Mouse (Mus musculus) hindbrain, embryonic 13.5 days (tissue): Measurements from ENCODE around the gene Gm45713. TPM values are rescaled to one million over a fixed set of nuclear protein-coding genes. Genes with fewer than 3 reads are reported as not detected.
"Not testable (repeated sequence)": the region's sequence is repeated elsewhere in the genome, so short reads cannot be mapped to it uniquely, and the experiment has no call there.

Source experiments
- ATAC-seq: fragments of 200-750 bp; cut with Nextera tagmentation; 2 replicates; pipeline ENCODE4 v1.8.0; 2017; ENCODE audit warnings: moderate TSS enrichment; ENCODE audit not compliant: low FRiP score
- H3K27ac ChIP-seq: fragments of 300-500 bp; sonication (generic); 2 replicates; pipeline ENCODE4 v1.5.1; 2015; ENCODE audit warnings: inconsistent platforms, mild to moderate bottlenecking, moderate library complexity
- H3K27me3 ChIP-seq: fragments of 300-500 bp; sonication (generic); 2 replicates; pipeline ENCODE4 v1.6.1; 2015; ENCODE audit warnings: mild to moderate bottlenecking, inconsistent platforms
- H3K36me3 ChIP-seq: fragments of 300-500 bp; sonication (generic); 2 replicates; pipeline ENCODE4 v1.6.1; 2015; ENCODE audit warnings: mild to moderate bottlenecking, inconsistent platforms
- H3K4me1 ChIP-seq: fragments of 300-500 bp; sonication (generic); replicated peaks from 2 replicates; pipeline ENCODE4 v1.6.1; 2015; ENCODE audit warnings: inconsistent platforms
- H3K4me2 ChIP-seq: fragments of 300-500 bp; sonication (generic); 2 replicates; pipeline ENCODE4 v1.6.1; 2015; ENCODE audit warnings: inconsistent platforms, mild to moderate bottlenecking, moderate library complexity
- H3K4me3 ChIP-seq: fragments of 300-500 bp; sonication (generic); 2 replicates; pipeline ENCODE4 v1.5.1; 2015; ENCODE audit warnings: mild to moderate bottlenecking, inconsistent platforms
- H3K9ac ChIP-seq: fragments of 300-500 bp; sonication (generic); 2 replicates; pipeline ENCODE4 v1.6.1; 2015; ENCODE audit warnings: mild to moderate bottlenecking, inconsistent platforms
- H3K9me3 ChIP-seq: fragments of 300-500 bp; sonication (generic); 2 replicates; pipeline ENCODE4 v1.6.1; 2016; ENCODE audit warnings: inconsistent platforms
- WGBS: fragments of 180-500 bp; shearing (Covaris S2); methylation state at CpG from one replicate; pipeline ENCODE4 v1.1.7; 2015; 5-methylcytosine and 5-hydroxymethylcytosine counted together
- polyA plus RNA-seq: library from polyadenylated mRNA; unstranded; fragments of >200 nt; fragmentation: Nextera tagmentation; extraction: Ambion mirVana; gene quantifications from 2 replicates; pipeline ENCODE4 v1.2.1, GENCODE M21; 2015

Gene Gm45713
- polyA plus RNA-seq, 1 experiment from 2014 or later, result 0.14 TPM

GRCm38 (mm10) chr7:45126147-45126843, 9.7 kb downstream of the Gm45713 start:
- peaks cover 63% of the 10 kb centered on the region for H3K4me1 ChIP-seq
- H3K9ac ChIP-seq, result peak overlapping the region; percentile 99
- H3K9me3 ChIP-seq, result no peaks in the 10 kb centered on the region
- WGBS, result 79% methylated on average over 17 of the region's 17 CpGs
- no peak for ATAC-seq
- H3K36me3 ChIP-seq, result peaks cover 44% of the 10 kb centered on the region
- no peaks in the 10 kb centered on the region for H3K27me3 ChIP-seq
- H3K27ac ChIP-seq, result peak overlapping the region; percentile 92
- H3K4me3 ChIP-seq, result peak overlapping the region; percentile 92; the same call in 1 of the 2 replicates
- peak overlapping the region; percentile 96 for H3K4me2 ChIP-seq

DNA sequence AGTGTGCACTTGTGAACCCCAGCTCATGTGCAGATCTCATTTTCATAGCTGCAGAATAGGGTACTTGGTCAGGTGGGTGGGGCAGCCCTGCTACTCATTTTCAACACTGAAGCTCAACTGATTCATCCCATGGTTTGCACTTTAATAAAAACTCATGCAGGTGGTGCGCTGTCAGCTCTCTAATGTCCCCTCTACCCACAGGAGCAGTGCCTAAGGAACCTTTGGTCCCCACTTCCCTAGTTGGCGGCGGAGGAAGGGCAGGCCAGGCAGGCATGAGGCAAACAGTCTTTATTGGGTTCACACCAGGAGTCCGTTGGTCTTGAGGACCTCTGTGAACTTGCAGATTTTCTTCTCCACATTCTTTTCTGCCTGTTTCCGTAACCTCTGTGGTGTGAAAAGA, 10.4 kb downstream of the Gm45713 start:
- H3K9ac ChIP-seq, H3K9me3 ChIP-seq, ATAC-seq, H3K27me3 ChIP-seq, H3K4me3 ChIP-seq: not testable (repeated sequence)
- H3K36me3 ChIP-seq, result peaks cover 50% of the 10 kb centered on the region
- peak overlapping the region; percentile 56; the same call in 1 of the 2 replicates for H3K4me2 ChIP-seq
- 68% methylated on average over 5 of the region's 5 CpGs for WGBS
- H3K4me1 ChIP-seq, result peaks cover 65% of the 10 kb centered on the region
- peak overlapping the region; percentile 92; the same call in 1 of the 2 replicates for H3K27ac ChIP-seq

GRCm38 (mm10) chr7:45125144-45125600, 10.9 kb downstream of the Gm45713 start:
- H3K4me2 ChIP-seq, result peak overlapping the region; percentile 56
- no peaks in the 10 kb centered on the region for H3K27me3 ChIP-seq
- peak overlapping the region; percentile 49; the same call in 1 of the 2 replicates for H3K9ac ChIP-seq
- WGBS, result 17% methylated on average over 7 of the region's 7 CpGs
- peaks cover 55% of the 10 kb centered on the region for H3K36me3 ChIP-seq
- peaks cover 65% of the 10 kb centered on the region for H3K4me1 ChIP-seq
- ATAC-seq, result no peak
- no peaks in the 10 kb centered on the region for H3K9me3 ChIP-seq
- peak overlapping the region; percentile 33; the same call in 1 of the 2 replicates for H3K4me3 ChIP-seq
- H3K27ac ChIP-seq, result peak overlapping the region; percentile 92

GRCm38 (mm10) chr7:45124224-45125143, 11.5 kb downstream of the Gm45713 start, which contains the start of gene Rps11:
Gene Rps11, minus strand, starts transcription at chr7:45124439.
- WGBS, result under 1% methylated on average over 59 of the region's 59 CpGs
- peak within 1 kb of the TSS; percentile 99 for H3K9ac ChIP-seq
- H3K27ac ChIP-seq, result peak within 1 kb of the TSS; percentile 92
- peaks cover 58% of the 10 kb centered on the region for H3K4me1 ChIP-seq
- no peaks in the 10 kb centered on the region for H3K9me3 ChIP-seq
- peaks cover 62% of the 10 kb centered on the region for H3K36me3 ChIP-seq
- peak within 1 kb of the TSS; percentile 94 for H3K4me2 ChIP-seq
- ATAC-seq, result peak; percentile 86
- peak within 1 kb of the TSS; percentile 94 for H3K4me3 ChIP-seq
- no peaks in the 10 kb centered on the region for H3K27me3 ChIP-seq

DNA sequence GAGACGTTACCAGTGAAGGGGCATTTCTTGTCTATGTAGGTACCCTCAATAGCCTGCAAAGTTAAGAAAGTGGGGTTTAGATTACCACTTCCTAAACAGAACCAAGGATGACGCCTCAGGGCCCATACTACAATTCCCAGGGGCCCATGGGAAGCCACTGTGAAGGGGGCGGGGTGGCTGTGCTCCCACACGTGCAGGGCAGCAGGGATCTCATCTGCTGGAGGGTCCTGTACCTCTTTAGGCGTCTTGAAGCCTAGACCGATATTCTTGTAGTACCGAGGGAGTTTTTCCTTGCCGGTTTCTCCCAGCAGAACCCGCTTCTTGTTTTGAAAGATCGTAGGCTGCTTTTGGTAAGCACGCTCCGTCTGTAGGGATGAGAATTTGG, 12.9 kb downstream of the Gm45713 start:
- H3K4me1 ChIP-seq, result peaks cover 56% of the 10 kb centered on the region
- peak overlapping the region; percentile 94 for H3K4me2 ChIP-seq
- peak overlapping the region; percentile 99 for H3K9ac ChIP-seq
- no peaks in the 10 kb centered on the region for H3K27me3 ChIP-seq
- 24% methylated on average over 12 of the region's 12 CpGs for WGBS
- H3K9me3 ChIP-seq, result no peaks in the 10 kb centered on the region
- ATAC-seq, result no peak
- H3K27ac ChIP-seq, result peak overlapping the region; percentile 92; the same call in 1 of the 2 replicates
- H3K4me3 ChIP-seq, result peak overlapping the region; percentile 94
- peaks cover 73% of the 10 kb centered on the region for H3K36me3 ChIP-seq

DNA sequence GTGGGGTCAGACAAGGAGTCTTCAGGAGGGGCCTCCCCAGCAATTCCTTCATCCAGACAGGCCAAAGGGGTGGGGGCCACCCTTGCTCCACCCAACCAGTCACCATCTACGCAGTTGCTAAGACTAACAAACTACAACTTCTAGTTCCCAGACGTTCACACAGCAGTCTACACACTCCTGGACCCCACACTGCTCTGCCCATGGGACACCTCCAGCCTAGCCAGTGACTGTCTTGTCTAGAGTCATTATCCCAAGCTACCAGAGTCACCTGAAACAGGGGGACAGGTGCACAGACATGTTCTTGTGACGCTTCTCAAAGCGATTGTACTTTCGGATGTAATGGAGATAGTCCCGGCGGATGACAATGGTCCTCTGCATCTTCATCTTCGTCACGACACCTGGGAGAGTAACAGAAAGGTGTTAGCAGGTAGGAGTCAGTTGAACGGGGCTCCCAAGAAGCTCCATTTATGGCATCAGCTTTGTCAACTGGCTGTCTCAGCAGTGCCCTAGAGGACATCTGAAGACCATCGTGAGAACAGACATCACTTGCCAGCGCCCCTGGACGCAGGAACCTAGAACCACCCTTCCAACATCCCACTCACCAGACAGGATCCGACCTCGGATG, 13.4 kb downstream of the Gm45713 start:
- H3K27me3 ChIP-seq, result no peaks in the 10 kb centered on the region
- peak overlapping the region; percentile 99 for H3K9ac ChIP-seq
- no peak for ATAC-seq
- peaks cover 54% of the 10 kb centered on the region for H3K4me1 ChIP-seq
- H3K4me2 ChIP-seq, result peak overlapping the region; percentile 94
- H3K9me3 ChIP-seq, result no peaks in the 10 kb centered on the region
- whole genome bisulfite sequencing, result 87% methylated on average over 15 of the region's 15 CpGs
- H3K36me3 ChIP-seq, result peaks cover 77% of the 10 kb centered on the region
- H3K27ac ChIP-seq, result no peak overlapping the region
- peak overlapping the region; percentile 94 for H3K4me3 ChIP-seq

DNA sequence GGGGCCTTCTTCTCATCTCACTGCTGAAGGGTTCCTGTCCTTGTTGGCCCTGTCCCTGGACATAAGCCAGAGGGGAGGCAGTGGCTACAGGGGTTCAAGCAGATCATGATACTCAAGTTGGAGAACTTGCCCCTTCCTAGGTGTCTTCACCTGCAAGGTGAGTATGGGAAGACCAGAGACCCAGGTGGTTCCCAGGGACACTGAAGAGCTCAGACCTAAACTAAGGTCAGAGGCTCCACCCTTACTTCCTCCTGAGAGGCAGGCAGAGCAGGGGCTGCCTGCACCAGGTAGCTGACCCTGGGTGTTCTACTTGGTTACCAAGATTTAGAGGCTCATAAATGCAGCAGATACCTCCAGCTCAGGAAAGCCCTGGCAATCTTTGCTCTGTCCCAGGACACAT, 14.1 kb downstream of the Gm45713 start:
- Histone ChIP-seq H3K4me2 (0 out of 2 replicates have a peak overlapping the region, but pooled peaks have one; percentile 4), H3K27me3 (no peaks in the 10 kb centered on the region), H3K9ac (peak overlapping the region; percentile 43; the same call in 1 of the 2 replicates), H3K9me3 (no peaks in the 10 kb centered on the region), H3K36me3 (peaks cover 73% of the 10 kb centered on the region), H3K27ac (peak overlapping the region; percentile 30; the same call in 1 of the 2 replicates), H3K4me1 (peaks cover 47% of the 10 kb centered on the region), H3K4me3 (no peak overlapping the region)
- ATAC-seq, result no peak

- no peaks in the 10 kb centered on the region for H3K9me3 ChIP-seq
Observed at GRCm38 (mm10) chr7:45121404-45121803, 14.6 kb downstream of the Gm45713 start.

DNA sequence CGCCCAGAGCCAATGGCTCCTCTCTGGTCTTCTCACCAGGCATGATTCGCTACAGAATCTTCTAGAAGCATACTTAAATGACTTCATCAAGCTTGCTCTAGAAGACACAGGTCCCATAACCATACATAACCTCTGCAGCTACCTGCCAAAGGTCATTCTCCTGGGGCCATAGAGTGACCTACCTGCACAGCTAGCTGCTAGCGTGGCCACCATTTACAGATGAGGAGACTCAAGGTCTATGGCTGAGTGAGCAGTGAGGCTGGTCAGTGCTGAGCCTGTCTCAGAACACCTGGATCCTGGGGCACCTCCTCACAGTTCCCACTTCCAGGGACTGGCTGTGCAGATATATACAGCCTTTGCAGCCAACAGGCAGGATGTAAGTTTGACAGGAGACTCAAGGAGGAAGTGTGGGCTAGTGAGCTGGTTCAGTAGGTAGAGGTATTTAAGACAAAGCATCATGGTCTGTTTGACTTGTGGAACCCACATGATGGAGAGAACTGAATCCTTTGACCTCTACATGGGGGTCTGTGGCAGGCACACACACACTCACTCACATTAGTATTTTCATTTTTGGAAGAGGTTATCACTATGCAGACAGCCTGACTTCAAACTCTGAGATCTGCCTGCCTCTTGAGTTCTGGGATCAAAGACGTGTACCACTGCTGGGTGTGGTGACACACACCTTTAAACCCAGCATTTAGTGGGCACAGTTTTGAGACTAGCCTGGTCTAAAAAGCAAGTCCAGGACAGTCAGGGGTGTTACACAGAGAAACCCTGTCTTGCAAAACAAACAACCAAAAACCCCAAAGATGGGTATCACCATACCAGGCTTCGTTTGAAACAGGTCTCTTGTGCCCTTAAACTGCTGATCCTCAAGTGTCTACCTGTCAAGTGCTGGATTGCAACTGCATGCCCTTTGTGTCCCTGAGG, 16.0 kb downstream of the Gm45713 start:
- Histone ChIP-seq H3K36me3 (peaks cover 54% of the 10 kb centered on the region), H3K9ac (no peak overlapping the region), H3K4me3 (no peak overlapping the region), H3K27ac (no peak overlapping the region), H3K4me2 (no peak overlapping the region), H3K27me3 (no peaks in the 10 kb centered on the region), H3K4me1 (peaks cover 30% of the 10 kb centered on the region), H3K9me3 (no peaks in the 10 kb centered on the region)
- 88% methylated on average over 5 of the region's 5 CpGs for WGBS
- no peak for ATAC-seq

More at GRCm38 (mm10) chr7:45121404-45121803, 14.6 kb downstream of the Gm45713 start:
- Histone ChIP-seq H3K4me2 (0 out of 2 replicates have a peak overlapping the region, but pooled peaks have one; percentile 4), H3K4me3 (no peak overlapping the region; the same call in 1 of the 2 replicates), H3K27ac (peak overlapping the region; percentile 30; the same call in 1 of the 2 replicates), H3K27me3 (no peaks in the 10 kb centered on the region), H3K9ac (peak overlapping the region; percentile 43), H3K4me1 (peaks cover 41% of the 10 kb centered on the region), H3K36me3 (peaks cover 68% of the 10 kb centered on the region)
- 83% methylated on average over 8 of the region's 8 CpGs for WGBS
- no peak for ATAC-seq

DNA sequence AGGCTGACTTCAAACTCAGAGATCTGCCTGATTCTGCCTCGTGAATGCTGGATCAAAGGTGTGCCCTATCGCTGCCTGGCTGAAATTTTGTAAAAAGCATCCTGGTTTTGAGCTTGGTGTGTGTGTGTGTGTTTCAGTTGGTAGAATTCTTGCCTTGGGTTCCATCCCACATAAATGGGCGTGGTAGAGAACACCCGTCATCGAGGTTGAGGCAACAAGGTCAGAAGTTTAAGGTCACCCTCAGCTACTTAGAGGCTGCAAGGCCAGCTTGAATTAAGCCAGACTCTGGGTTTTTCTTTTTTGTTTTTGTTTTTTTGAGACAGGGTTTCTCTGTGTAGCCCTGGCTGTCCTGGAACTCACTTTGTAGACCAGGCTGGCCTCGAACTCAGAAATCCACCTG, 17.7 kb downstream of the Gm45713 start:
- Histone ChIP-seq H3K36me3 (peaks cover 53% of the 10 kb centered on the region), H3K4me1 (peaks cover 22% of the 10 kb centered on the region), H3K27me3 (no peaks in the 10 kb centered on the region), H3K4me3 (no peak overlapping the region), H3K9ac (no peak overlapping the region), H3K27ac (no peak overlapping the region), H3K4me2 (no peak overlapping the region), H3K9me3 (no peaks in the 10 kb centered on the region)
- 94% methylated on average over 6 of the region's 6 CpGs for WGBS
- ATAC-seq, result no peak

GRCm38 (mm10) chr7:45117566-45117965, 18.5 kb downstream of the Gm45713 start:
- Histone ChIP-seq H3K4me2 (no peak overlapping the region), H3K4me1 (peaks cover 14% of the 10 kb centered on the region), H3K27me3 (no peaks in the 10 kb centered on the region), H3K4me3 (no peak overlapping the region), H3K27ac (no peak overlapping the region), H3K9ac (no peak overlapping the region), H3K9me3 (no peaks in the 10 kb centered on the region), H3K36me3 (peaks cover 48% of the 10 kb centered on the region)
- WGBS, result 82% methylated on average over 8 of the region's 8 CpGs
- no peak for ATAC-seq
